Mouse (Mus musculus) forebrain, embryonic 13.5 days (tissue): ENCODE measurements around the gene Ica1. TPM values are rescaled to one million over a fixed set of nuclear protein-coding genes. Genes with fewer than 3 reads are reported as not detected.

Experiments
- ATAC-seq: fragments of 200-750 bp; cut with Nextera tagmentation; 2 replicates; pipeline ENCODE4 v1.8.0; 2017
- H3K27ac ChIP-seq: fragments of 300-500 bp; sonication (generic); 2 replicates; pipeline ENCODE4 v1.5.1; 2015; ENCODE audit warnings: inconsistent platforms, mild to moderate bottlenecking, moderate library complexity
- H3K27me3 ChIP-seq: fragments of 300-500 bp; sonication (generic); 2 replicates; pipeline ENCODE4 v1.6.1; 2015; ENCODE audit warnings: mild to moderate bottlenecking, inconsistent platforms
- H3K36me3 ChIP-seq: fragments of 300-500 bp; sonication (generic); 2 replicates; pipeline ENCODE4 v1.6.1; 2015; ENCODE audit warnings: mild to moderate bottlenecking, inconsistent platforms; ENCODE audit not compliant: poor library complexity, severe bottlenecking
- H3K4me1 ChIP-seq: fragments of 300-500 bp; sonication (generic); 2 replicates; pipeline ENCODE4 v1.6.1; 2015; ENCODE audit warnings: inconsistent platforms
- H3K4me2 ChIP-seq: fragments of 300-500 bp; sonication (generic); 2 replicates; pipeline ENCODE4 v1.6.1; 2015; ENCODE audit warnings: inconsistent platforms, mild to moderate bottlenecking, moderate library complexity
- H3K4me3 ChIP-seq: fragments of 300-500 bp; sonication (generic); 2 replicates; pipeline ENCODE4 v1.5.1; 2015; ENCODE audit warnings: mild to moderate bottlenecking, inconsistent platforms
- H3K9ac ChIP-seq: fragments of 300-500 bp; sonication (generic); 2 replicates; pipeline ENCODE4 v1.6.1; 2015; ENCODE audit warnings: mild to moderate bottlenecking, inconsistent platforms
- H3K9me3 ChIP-seq: fragments of 300-500 bp; sonication (generic); replicated peaks from 2 replicates; pipeline ENCODE4 v1.6.1; 2016; ENCODE audit warnings: inconsistent platforms
- WGBS: fragments of 180-500 bp; shearing (Covaris S2); methylation state at CpG from one replicate; pipeline ENCODE4 v1.1.7; 2015; 5-methylcytosine and 5-hydroxymethylcytosine counted together
- polyA plus RNA-seq: library from polyadenylated mRNA; unstranded; fragments of >200 nt; fragmentation: Nextera tagmentation; extraction: Ambion mirVana; gene quantifications from 2 replicates; pipeline ENCODE4 v1.2.1, GENCODE M21; 2015

Gene Ica1
- polyA plus RNA-seq, 1 experiment from 2014 or later: 23.3 TPM

- no peaks in the 10 kb centered on the region for H3K36me3 ChIP-seq
- H3K27me3 ChIP-seq: no peaks in the 10 kb centered on the region
- H3K4me2 ChIP-seq: no peak overlapping the region
- H3K4me3 ChIP-seq: no peak overlapping the region
- H3K4me1 ChIP-seq: no peaks in the 10 kb centered on the region
- no peaks in the 10 kb centered on the region for H3K9me3 ChIP-seq
- H3K27ac ChIP-seq: no peak overlapping the region
- no peak overlapping the region for H3K9ac ChIP-seq
- no peak for ATAC-seq
- WGBS: 87% methylated on average over 7 of the region's 7 CpGs
These were observed 147.8 kb downstream of the Ica1 start for GRCm38 (mm10) chr6:8630531-8630930.

GRCm38 (mm10) chr6:8628715-8629267 is 149.5 kb downstream of the Ica1 start:
- Histone ChIP-seq H3K27ac (no peak overlapping the region), H3K36me3 (no peaks in the 10 kb centered on the region), H3K27me3 (no peaks in the 10 kb centered on the region), H3K4me3 (no peak overlapping the region), H3K9ac (no peak overlapping the region), H3K4me2 (no peak overlapping the region), H3K9me3 (no peaks in the 10 kb centered on the region), H3K4me1 (no peaks in the 10 kb centered on the region)
- 86% methylated on average over 7 of the region's 7 CpGs for WGBS
- ATAC-seq: no peak

GRCm38 (mm10) chr6:8628226-8628625 is 150.1 kb downstream of the Ica1 start:
- WGBS: 90% methylated on average over 8 of the region's 8 CpGs
- no peak overlapping the region for H3K9ac ChIP-seq
- no peak for ATAC-seq
- H3K27ac ChIP-seq: no peak overlapping the region
- no peak overlapping the region for H3K4me3 ChIP-seq
- H3K36me3 ChIP-seq: no peaks in the 10 kb centered on the region
- no peak overlapping the region for H3K4me2 ChIP-seq
- H3K27me3 ChIP-seq: no peaks in the 10 kb centered on the region
- no peaks in the 10 kb centered on the region for H3K4me1 ChIP-seq
- no peaks in the 10 kb centered on the region for H3K9me3 ChIP-seq

GRCm38 (mm10) chr6:8623045-8623444 is 155.2 kb downstream of the Ica1 start:
- no peak for ATAC-seq

GRCm38 (mm10) chr6:8619582-8620350 is 158.5 kb downstream of the Ica1 start:
- WGBS: 85% methylated on average over 4 of the region's 4 CpGs
- no peak for ATAC-seq
- no peak overlapping the region for H3K4me3 ChIP-seq
- H3K36me3 ChIP-seq: no peaks in the 10 kb centered on the region
- H3K9ac ChIP-seq: no peak overlapping the region
- H3K9me3 ChIP-seq: no peaks in the 10 kb centered on the region
- H3K27ac ChIP-seq: no peak overlapping the region
- H3K27me3 ChIP-seq: no peaks in the 10 kb centered on the region
- H3K4me2 ChIP-seq: no peak overlapping the region
- no peaks in the 10 kb centered on the region for H3K4me1 ChIP-seq

More at GRCm38 (mm10) chr6:8623045-8623444, 155.2 kb downstream of the Ica1 start:
- Histone ChIP-seq H3K4me1 (no peaks in the 10 kb centered on the region), H3K27ac (no peak overlapping the region), H3K9ac (no peak overlapping the region), H3K4me2 (no peak overlapping the region), H3K9me3 (no peaks in the 10 kb centered on the region), H3K36me3 (no peaks in the 10 kb centered on the region), H3K27me3 (no peaks in the 10 kb centered on the region), H3K4me3 (no peak overlapping the region)
- WGBS: 84% methylated on average over 3 of the region's 3 CpGs

GRCm38 (mm10) chr6:8617369-8617768 is 160.9 kb downstream of the Ica1 start:
- ATAC-seq: no peak
- 79% methylated on average over 2 of the region's 2 CpGs for WGBS
- Histone ChIP-seq H3K27me3 (no peaks in the 10 kb centered on the region), H3K36me3 (no peaks in the 10 kb centered on the region), H3K4me2 (no peak overlapping the region), H3K9me3 (no peaks in the 10 kb centered on the region), H3K9ac (no peak overlapping the region), H3K4me3 (no peak overlapping the region), H3K4me1 (no peaks in the 10 kb centered on the region), H3K27ac (no peak overlapping the region)

GRCm38 (mm10) chr6:8591665-8592064 is 186.6 kb downstream of the Ica1 start:
- 92% methylated on average over 9 of the region's 9 CpGs for WGBS
- no peaks in the 10 kb centered on the region for H3K27me3 ChIP-seq
- no peak overlapping the region for H3K4me3 ChIP-seq
- H3K4me1 ChIP-seq: no peaks in the 10 kb centered on the region
- ATAC-seq: no peak
- no peak overlapping the region for H3K27ac ChIP-seq
- no peak overlapping the region for H3K9ac ChIP-seq
- no peaks in the 10 kb centered on the region for H3K9me3 ChIP-seq
- H3K4me2 ChIP-seq: no peak overlapping the region
- peaks cover 17% of the 10 kb centered on the region; the same call in 1 of the 2 replicates for H3K36me3 ChIP-seq

- Histone ChIP-seq H3K4me2 (no peak overlapping the region), H3K36me3 (peaks cover 10% of the 10 kb centered on the region; the same call in 1 of the 2 replicates), H3K4me3 (no peak overlapping the region), H3K27ac (no peak overlapping the region), H3K4me1 (no peaks in the 10 kb centered on the region), H3K27me3 (no peaks in the 10 kb centered on the region), H3K9me3 (no peaks in the 10 kb centered on the region), H3K9ac (no peak overlapping the region)
- no peak for ATAC-seq
- 93% methylated on average over 3 of the region's 3 CpGs for WGBS
These were observed 194.4 kb downstream of the Ica1 start for GRCm38 (mm10) chr6:8583892-8584291.

- H3K9me3 ChIP-seq: no peaks in the 10 kb centered on the region
- no peak overlapping the region for H3K27ac ChIP-seq
- H3K36me3 ChIP-seq: peaks cover 10% of the 10 kb centered on the region; the same call in 1 of the 2 replicates
- no peak overlapping the region for H3K4me3 ChIP-seq
- no peak overlapping the region for H3K9ac ChIP-seq
- ATAC-seq: no peak
- H3K27me3 ChIP-seq: no peaks in the 10 kb centered on the region
- 94% methylated on average over 9 of the region's 9 CpGs for WGBS
- H3K4me2 ChIP-seq: no peak overlapping the region
- no peaks in the 10 kb centered on the region for H3K4me1 ChIP-seq
These were observed 195.9 kb downstream of the Ica1 start for GRCm38 (mm10) chr6:8582377-8582776.

Other genes starting within 250 kb of the Ica1 start
- gene Nxph1, start 169.9 kb upstream of the Ica1 start, polyA plus RNA-seq: 23.9 and 31.6 TPM in 2 replicates